Mouse (Mus musculus) bone marrow, adult 2 months (tissue): ENCODE measurements around the gene Tcf25.

Experiments used
- CTCF ChIP-seq: fragments of 200-500 bp; IDR thresholded peaks from 2 replicates; pipeline ENCODE4 v1.5.1; 2011; ENCODE audit warnings: low read length, control low read depth; ENCODE audit not compliant: control insufficient read depth, insufficient read depth
- POLR2A ChIP-seq: fragments of 200-500 bp; IDR thresholded peaks from 2 replicates; pipeline ENCODE4 v1.6.1; 2011; ENCODE audit warnings: low read depth, mild to moderate bottlenecking, control low read depth, low read length, borderline replicate concordance; ENCODE audit not compliant: control insufficient read depth

GRCm38 (mm10) chr8:123381711-123382110, 8.2 kb downstream of the Tcf25 start:
- no peak for TF ChIP-seq POLR2A
- TF ChIP-seq CTCF: no peak
